Comparison of ENCODE assay signal across 14 mouse cellular contexts in genomic region chr17:25686323-25686722, GRCm38 (mm10). TPM values are rescaled to one million over a fixed set of nuclear protein-coding genes. Genes with fewer than 3 reads are reported as not detected.
DNase-seq lines count a peak whose midpoint lies in the region; ATAC-seq and TF ChIP-seq lines count a peak whose summit lies in the region.
"Had no signal": no experiment of that assay in that cellular context is flagged by ENCODE, and none has a peak within 500 bp of the region (broad histone marks: within the 10 kb centered on the region; RNA-seq: fewer than 3 reads in every experiment).

No protein-coding gene starts in this region.

- peak; percentile 52 for DNase-seq in forebrain, embryonic 14.5 days (ENCODE audit: low spot score)
- no peak for DNase-seq in liver, adult 2 months (ENCODE audit: extremely low read depth, low read depth, low spot score)
- peak; percentile 23 for DNase-seq in forelimb bud, embryonic 11.5 days (ENCODE audit: low read depth, low spot score)
- no peak for DNase-seq in frontal cortex, postnatal 14 days (ENCODE audit: low spot score in 2 of 2)
- DNase-seq in frontal cortex, postnatal 36 days (ENCODE audit: low spot score in 2 of 2), result no peak

- no peak overlapping the region for H3K27ac ChIP-seq in forebrain, embryonic 14.5 days (ENCODE audit: low read depth, low read length)
- no peak overlapping the region for H3K27ac ChIP-seq in forebrain, embryonic 13.5 days
- no peak overlapping the region for H3K27ac ChIP-seq in liver, adult 2 months (replicated peaks; ENCODE audit: insufficient read depth, low read depth, low read length)
- H3K27ac ChIP-seq in liver, embryonic 12.5 days, result no peak overlapping the region
- H3K27ac ChIP-seq: embryonic facial prominence, embryonic 15.5 days; neural tube, embryonic 12.5 days; stomach, embryonic 15.5 days had no signal

- no peak overlapping the region for H3K4me2 ChIP-seq in forebrain, embryonic 14.5 days (ENCODE audit: low read length)
- H3K4me2 ChIP-seq in forebrain, embryonic 13.5 days, result no peak overlapping the region
- no peak overlapping the region for H3K4me2 ChIP-seq in liver, embryonic 12.5 days
- H3K4me2 ChIP-seq: embryonic facial prominence, embryonic 15.5 days; neural tube, embryonic 12.5 days; stomach, embryonic 15.5 days had no signal

- peak; percentile 36; the same call in 1 of the 2 replicates for TF ChIP-seq CTCF in liver, adult 2 months (IDR thresholded peaks at IDR 0.05; ENCODE audit: low read depth, low read length)
- peak; percentile 48 for TF ChIP-seq CTCF in E14TG2a.4 (conservative IDR thresholded peaks at IDR 0.05; ENCODE audit: low read length)

- no peaks in the 10 kb centered on the region for H3K36me3 ChIP-seq in forebrain, embryonic 14.5 days (ENCODE audit: control insufficient read depth, insufficient read depth, low read length)
- no peaks in the 10 kb centered on the region for H3K36me3 ChIP-seq in forebrain, embryonic 13.5 days (ENCODE audit: poor library complexity, severe bottlenecking)
- H3K36me3 ChIP-seq in liver, adult 2 months (ENCODE audit: control insufficient read depth, insufficient read depth, low read length), result no peaks in the 10 kb centered on the region
- no peaks in the 10 kb centered on the region for H3K36me3 ChIP-seq in liver, embryonic 12.5 days
- H3K36me3 ChIP-seq in E14TG2a.4 (ENCODE audit: insufficient read depth, low read length), result no peaks in the 10 kb centered on the region
- H3K36me3 ChIP-seq: embryonic facial prominence, embryonic 15.5 days; neural tube, embryonic 12.5 days; stomach, embryonic 15.5 days had no signal

- H3K27me3 ChIP-seq in forebrain, embryonic 14.5 days (replicated peaks; ENCODE audit: control insufficient read depth, insufficient read depth, low read length), result no peaks in the 10 kb centered on the region
- H3K27me3 ChIP-seq in forebrain, embryonic 13.5 days, result peaks cover 4% of the 10 kb centered on the region; the same call in 1 of the 2 replicates
- 0 out of 2 replicates have a peak, but pooled peaks cover 2% of the 10 kb centered on the region for H3K27me3 ChIP-seq in liver, adult 2 months (ENCODE audit: control insufficient read depth, insufficient read depth, low read length)
- peaks cover 50% of the 10 kb centered on the region for H3K27me3 ChIP-seq in liver, embryonic 12.5 days (replicated peaks)
- H3K27me3 ChIP-seq in E14TG2a.4 (ENCODE audit: insufficient read depth, low read length), result peaks cover 48% of the 10 kb centered on the region
- H3K27me3 ChIP-seq: embryonic facial prominence, embryonic 15.5 days; stomach, embryonic 15.5 days had no signal

- ATAC-seq in forebrain, embryonic 14.5 days, result no peak
- no peak for ATAC-seq in forebrain, embryonic 13.5 days
- no peak for ATAC-seq in liver, embryonic 12.5 days
- ATAC-seq: CD4-positive, CD25-positive, alpha-beta regulatory T cell, adult 4 months had no signal

- H3K4me1 ChIP-seq in forebrain, embryonic 14.5 days (ENCODE audit: control insufficient read depth, insufficient read depth, low read length), result no peaks in the 10 kb centered on the region; the same call in 1 of the 2 replicates
- H3K4me1 ChIP-seq in forebrain, embryonic 13.5 days, result peaks cover 9% of the 10 kb centered on the region
- H3K4me1 ChIP-seq in liver, adult 2 months (ENCODE audit: control insufficient read depth, insufficient read depth, low read length), result no peaks in the 10 kb centered on the region
- H3K4me1 ChIP-seq in liver, embryonic 12.5 days, result no peaks in the 10 kb centered on the region
- H3K4me1 ChIP-seq in E14TG2a.4 (replicated peaks; ENCODE audit: low read depth, low read length), result peaks cover 13% of the 10 kb centered on the region
- H3K4me1 ChIP-seq: neural tube, embryonic 12.5 days; stomach, embryonic 15.5 days had no signal

- H3K9me3 ChIP-seq in forebrain, embryonic 14.5 days (replicated peaks; ENCODE audit: control insufficient read depth, low read length), result no peaks in the 10 kb centered on the region
- no peaks in the 10 kb centered on the region for H3K9me3 ChIP-seq in forebrain, embryonic 13.5 days (replicated peaks)
- H3K9me3 ChIP-seq in liver, embryonic 12.5 days (replicated peaks), result no peaks in the 10 kb centered on the region
- no peaks in the 10 kb centered on the region for H3K9me3 ChIP-seq in E14TG2a.4 (ENCODE audit: low read length)
- H3K9me3 ChIP-seq: embryonic facial prominence, embryonic 15.5 days; neural tube, embryonic 12.5 days; stomach, embryonic 15.5 days had no signal

- no peak for TF ChIP-seq POLR2A in liver, adult 2 months (IDR thresholded peaks at IDR 0.05; ENCODE audit: extremely low read depth, insufficient read depth, low read length)

- H3K9ac ChIP-seq in forebrain, embryonic 14.5 days (ENCODE audit: low read length), result no peak overlapping the region
- no peak overlapping the region for H3K9ac ChIP-seq in forebrain, embryonic 13.5 days
- no peak overlapping the region for H3K9ac ChIP-seq in liver, adult 2 months (ENCODE audit: low read depth, low read length)
- H3K9ac ChIP-seq in liver, embryonic 12.5 days, result no peak overlapping the region
- H3K9ac ChIP-seq: embryonic facial prominence, embryonic 15.5 days; neural tube, embryonic 12.5 days; stomach, embryonic 15.5 days had no signal

- no peak overlapping the region for H3K4me3 ChIP-seq in forebrain, embryonic 14.5 days (ENCODE audit: low read depth, low read length)
- H3K4me3 ChIP-seq in forebrain, embryonic 13.5 days, result no peak overlapping the region
- H3K4me3 ChIP-seq in liver, adult 2 months (ENCODE audit: insufficient read depth, low read depth, low read length), result no peak overlapping the region
- no peak overlapping the region for H3K4me3 ChIP-seq in liver, embryonic 12.5 days
- H3K4me3 ChIP-seq in E14TG2a.4 (replicated peaks; ENCODE audit: low read length), result no peak overlapping the region
- H3K4me3 ChIP-seq: embryonic facial prominence, embryonic 15.5 days; neural tube, embryonic 12.5 days; stomach, embryonic 15.5 days had no signal

- no peaks in the 10 kb centered on the region for H3K79me2 ChIP-seq in liver, adult 2 months (ENCODE audit: control insufficient read depth, insufficient read depth, low read length)

- WGBS in forebrain, embryonic 14.5 days, result 46% methylated on average over 7 of the region's 7 CpGs
- 51% methylated on average over 7 of the region's 7 CpGs for WGBS in forebrain, embryonic 13.5 days
- 38% methylated on average over 7 of the region's 7 CpGs for WGBS in liver, adult 2 months
- WGBS in liver, embryonic 12.5 days (ENCODE audit: insufficient replicate concordance), result 32% methylated on average over 7 of the region's 7 CpGs

RNA-seq across cellular contexts. Expression of gene Gng13, which starts 30.6 kb away (rescaled TPM):
- 2.7 and 7.8 TPM in 2 replicates for polyA plus RNA-seq in forebrain, embryonic 14.5 days (2014; fragmentation: Nextera tagmentation; extraction: Ambion mirVana)
- polyA plus RNA-seq in forebrain, embryonic 13.5 days (2015; fragmentation: Nextera tagmentation; extraction: Ambion mirVana), result 0.61 TPM in 1 of 2 replicates, not detected in the other
- not detected in 2 replicates for total RNA-seq in liver, adult 2 months (2014; rRNA removed)
- polyA plus RNA-seq in liver, adult 2 months (2012; rRNA removed), result not detected in 2 replicates
- polyA plus RNA-seq in liver, embryonic 12.5 days (2016; fragmentation: Nextera tagmentation; extraction: Ambion mirVana), result 1.2 and 1.4 TPM in 2 replicates
- polyA plus RNA-seq: CD4-positive, CD25-positive, alpha-beta regulatory T cell, adult 4 months; liver, embryonic 16.5 days had no signal

RNA-seq across cellular contexts. Expression of gene Chtf18, which starts 40.9 kb away (rescaled TPM):
- 7.1 and 8.6 TPM in 2 replicates for polyA plus RNA-seq in forebrain, embryonic 14.5 days (2014; fragmentation: Nextera tagmentation; extraction: Ambion mirVana)
- polyA plus RNA-seq in forebrain, embryonic 13.5 days (2015; fragmentation: Nextera tagmentation; extraction: Ambion mirVana), result 24.6 and 30.1 TPM in 2 replicates
- total RNA-seq in liver, adult 2 months (2014; rRNA removed), result 0.18 and 0.47 TPM in 2 replicates
- 0.31 and 0.35 TPM in 2 replicates for polyA plus RNA-seq in liver, adult 2 months (2012; rRNA removed)
- 33.3 and 37.6 TPM in 2 replicates for polyA plus RNA-seq in liver, embryonic 12.5 days (2016; fragmentation: Nextera tagmentation; extraction: Ambion mirVana)

RNA-seq across cellular contexts. Expression of gene Rpusd1, which starts 41.1 kb away (rescaled TPM):
- 26.6 and 28.9 TPM in 2 replicates for polyA plus RNA-seq in forebrain, embryonic 14.5 days (2014; fragmentation: Nextera tagmentation; extraction: Ambion mirVana)
- polyA plus RNA-seq in forebrain, embryonic 13.5 days (2015; fragmentation: Nextera tagmentation; extraction: Ambion mirVana), result 22.3 and 24.7 TPM in 2 replicates
- 1.0 and 2.1 TPM in 2 replicates for total RNA-seq in liver, adult 2 months (2014; rRNA removed)
- polyA plus RNA-seq in liver, adult 2 months (2012; rRNA removed), result 7.3 and 9.0 TPM in 2 replicates
- polyA plus RNA-seq in liver, embryonic 12.5 days (2016; fragmentation: Nextera tagmentation; extraction: Ambion mirVana), result 8.8 and 10.3 TPM in 2 replicates

RNA-seq across cellular contexts. Expression of gene Mslnl, which starts 49.5 kb away (rescaled TPM):
- not detected in 2 replicates for polyA plus RNA-seq in forebrain, embryonic 14.5 days (2014; fragmentation: Nextera tagmentation; extraction: Ambion mirVana)
- polyA plus RNA-seq in forebrain, embryonic 13.5 days (2015; fragmentation: Nextera tagmentation; extraction: Ambion mirVana), result not detected in 2 replicates
- total RNA-seq in liver, adult 2 months (2014; rRNA removed), result not detected in 2 replicates
- polyA plus RNA-seq in liver, adult 2 months (2012; rRNA removed), result not detected in 2 replicates
- not detected in 2 replicates for polyA plus RNA-seq in liver, embryonic 12.5 days (2016; fragmentation: Nextera tagmentation; extraction: Ambion mirVana)
- polyA plus RNA-seq: CD4-positive, CD25-positive, alpha-beta regulatory T cell, adult 4 months; heart, embryonic 14.5 days; liver, embryonic 16.5 days; neural tube, embryonic 12.5 days; stomach, embryonic 15.5 days had no signal

Comparison
In these comparisons a context has a peak if more than half of its experiments do, and no peak if none do; other contexts are left out.
1. DNase-seq: peak in forebrain, embryonic 14.5 days (single experiment) and forelimb bud, embryonic 11.5 days (single experiment); none in liver, adult 2 months (single experiment), frontal cortex, postnatal 14 days (0 of 2) and frontal cortex, postnatal 36 days (0 of 2).